Mouse (Mus musculus) hindbrain, embryonic 14.5 days (tissue): ENCODE data around the gene Kctd2. TPM values are rescaled to one million over a fixed set of nuclear protein-coding genes. Genes with fewer than 3 reads are reported as not detected.

Source experiments
- ATAC-seq: fragments of 200-750 bp; cut with Nextera tagmentation; 2 replicates; pipeline ENCODE4 v1.8.0; 2017; ENCODE audit warnings: moderate number of reproducible peaks, mild to moderate bottlenecking, moderate TSS enrichment, moderate library complexity; ENCODE audit not compliant: low FRiP score
- DNase-seq: peaks from one replicate; pipeline ENCODE4 v3.0.0-alpha.2; 2015; ENCODE audit warnings: low spot score
- H3K27ac ChIP-seq: fragments of 300-500 bp; sonication (generic); 2 replicates; pipeline ENCODE4 v1.5.1; 2014; ENCODE audit warnings: mild to moderate bottlenecking, moderate library complexity
- H3K27me3 ChIP-seq: fragments of 300-500 bp; sonication (generic); 2 replicates; pipeline ENCODE4 v1.6.1; 2014; ENCODE audit warnings: mild to moderate bottlenecking, low read length, mixed read lengths; ENCODE audit not compliant: control insufficient read depth, insufficient read depth
- H3K36me3 ChIP-seq: fragments of 300-500 bp; sonication (generic); replicated peaks from 2 replicates; pipeline ENCODE4 v1.6.1; 2014; ENCODE audit not compliant: control insufficient read depth, insufficient read depth
- H3K4me1 ChIP-seq: fragments of 300-500 bp; sonication (generic); replicated peaks from 2 replicates; pipeline ENCODE4 v1.6.1; 2014; ENCODE audit warnings: antibody characterized with exemption, low read length, mixed read lengths; ENCODE audit not compliant: control insufficient read depth, insufficient read depth
- H3K4me2 ChIP-seq: fragments of 300-500 bp; sonication (generic); replicated peaks from 2 replicates; pipeline ENCODE4 v1.6.1; 2014; ENCODE audit warnings: mild to moderate bottlenecking, moderate library complexity
- H3K4me3 ChIP-seq: fragments of 300-500 bp; sonication (generic); replicated peaks from 2 replicates; pipeline ENCODE4 v1.5.1; 2014; ENCODE audit warnings: mild to moderate bottlenecking, low read length
- H3K9ac ChIP-seq: fragments of 300-500 bp; sonication (generic); 2 replicates; pipeline ENCODE4 v1.6.1; 2014
- H3K9me3 ChIP-seq: fragments of 300-500 bp; sonication (generic); 2 replicates; pipeline ENCODE4 v1.6.1; 2016; ENCODE audit warnings: low read length; ENCODE audit not compliant: control insufficient read depth
- WGBS: fragments of 180-500 bp; shearing (Covaris S2); extraction: QIAGEN DNeasy Blood & Tissue Kit; methylation state at CpG from one replicate; pipeline ENCODE4 v1.1.7; 2014; 5-methylcytosine and 5-hydroxymethylcytosine counted together
- polyA plus RNA-seq: library from polyadenylated mRNA; unstranded; fragments of >200 nt; fragmentation: Nextera tagmentation; extraction: Ambion mirVana; gene quantifications from 2 replicates; pipeline ENCODE4 v1.2.1, GENCODE M21; 2014

The Kctd2 gene
- polyA plus RNA-seq, 1 experiment from 2014 or later = 32.3 TPM

- Histone ChIP-seq H3K27me3 (no peaks in the 10 kb centered on the region), H3K4me1 (peaks cover 34% of the 10 kb centered on the region), H3K4me3 (no peak overlapping the region), H3K4me2 (peak overlapping the region; percentile 19; the same call in 1 of the 2 replicates), H3K9ac (0 out of 2 replicates have a peak overlapping the region, but pooled peaks have one; percentile 2), H3K9me3 (no peaks in the 10 kb centered on the region), H3K36me3 (peaks cover 53% of the 10 kb centered on the region), H3K27ac (peak overlapping the region; percentile 80)
- 20% methylated on average over 7 of the region's 7 CpGs for WGBS
- ATAC-seq (no peak), DNase-seq (no peak)
Observed at GRCm38 (mm10) chr11:115409556-115409955, 10.4 kb upstream of the Kctd2 start.

GRCm38 (mm10) chr11:115420336-115421190 is 635 bp downstream of the Kctd2 start:
- Histone ChIP-seq H3K27me3 (no peaks in the 10 kb centered on the region), H3K4me3 (peak overlapping the region; percentile 91), H3K36me3 (peaks cover 54% of the 10 kb centered on the region), H3K9ac (peak overlapping the region; percentile 97), H3K27ac (peak overlapping the region; percentile 84), H3K4me1 (peaks cover 20% of the 10 kb centered on the region), H3K9me3 (no peaks in the 10 kb centered on the region), H3K4me2 (peak overlapping the region; percentile 84)
- WGBS = 3% methylated on average over 40 of the region's 45 CpGs
- DNase-seq = no peak
- peak; percentile 57 for ATAC-seq

GRCm38 (mm10) chr11:115421328-115421727 is 1.4 kb downstream of the Kctd2 start:
- H3K4me1 ChIP-seq = peaks cover 20% of the 10 kb centered on the region
- peaks cover 53% of the 10 kb centered on the region for H3K36me3 ChIP-seq
- H3K27me3 ChIP-seq = no peaks in the 10 kb centered on the region
- ATAC-seq = no peak
- 64% methylated on average over 1 of the region's 1 CpGs for WGBS
- H3K4me3 ChIP-seq = peak overlapping the region; percentile 91
- H3K9me3 ChIP-seq = no peaks in the 10 kb centered on the region
- peak overlapping the region; percentile 84 for H3K4me2 ChIP-seq
- peak overlapping the region; percentile 97 for H3K9ac ChIP-seq
- no peak for DNase-seq
- H3K27ac ChIP-seq = no peak overlapping the region

- WGBS = 94% methylated on average over 16 of the region's 16 CpGs
- H3K4me1 ChIP-seq = peaks cover 20% of the 10 kb centered on the region
- H3K4me2 ChIP-seq = no peak overlapping the region
- H3K27me3 ChIP-seq = no peaks in the 10 kb centered on the region
- ATAC-seq (no peak), DNase-seq (no peak)
- no peak overlapping the region for H3K9ac ChIP-seq
- peaks cover 54% of the 10 kb centered on the region for H3K36me3 ChIP-seq
- no peak overlapping the region for H3K4me3 ChIP-seq
- H3K27ac ChIP-seq = no peak overlapping the region
- no peaks in the 10 kb centered on the region for H3K9me3 ChIP-seq
Observed at GRCm38 (mm10) chr11:115421972-115422371, 2.0 kb downstream of the Kctd2 start.

GRCm38 (mm10) chr11:115423091-115423490 is 3.2 kb downstream of the Kctd2 start:
- peaks cover 51% of the 10 kb centered on the region for H3K36me3 ChIP-seq
- no peak overlapping the region for H3K9ac ChIP-seq
- H3K4me2 ChIP-seq = no peak overlapping the region
- no peak overlapping the region for H3K27ac ChIP-seq
- H3K4me3 ChIP-seq = no peak overlapping the region
- H3K4me1 ChIP-seq = peaks cover 20% of the 10 kb centered on the region
- 88% methylated on average over 3 of the region's 3 CpGs for WGBS
- ATAC-seq (no peak), DNase-seq (no peak)
- H3K27me3 ChIP-seq = no peaks in the 10 kb centered on the region
- no peaks in the 10 kb centered on the region for H3K9me3 ChIP-seq

- Histone ChIP-seq H3K4me2 (no peak overlapping the region), H3K9ac (no peak overlapping the region)
- 88% methylated on average over 7 of the region's 7 CpGs for WGBS
Observed at GRCm38 (mm10) chr11:115424666-115425065, 4.7 kb downstream of the Kctd2 start.

GRCm38 (mm10) chr11:115425671-115426070 is 5.7 kb downstream of the Kctd2 start:
- H3K9ac ChIP-seq = no peak overlapping the region
- no peak overlapping the region for H3K4me2 ChIP-seq
- H3K9me3 ChIP-seq = no peaks in the 10 kb centered on the region
- H3K36me3 ChIP-seq = peaks cover 66% of the 10 kb centered on the region
- peaks cover 9% of the 10 kb centered on the region for H3K4me1 ChIP-seq
- DNase-seq (no peak), ATAC-seq (no peak)
- WGBS = 91% methylated on average over 6 of the region's 6 CpGs
- H3K27me3 ChIP-seq = no peaks in the 10 kb centered on the region
- H3K27ac ChIP-seq = no peak overlapping the region
- no peak overlapping the region for H3K4me3 ChIP-seq

More at GRCm38 (mm10) chr11:115424666-115425065, 4.7 kb downstream of the Kctd2 start:
- ATAC-seq = no peak
- peaks cover 9% of the 10 kb centered on the region for H3K4me1 ChIP-seq
- no peaks in the 10 kb centered on the region for H3K27me3 ChIP-seq
- DNase-seq = no peak
- no peak overlapping the region for H3K4me3 ChIP-seq
- H3K36me3 ChIP-seq = peaks cover 56% of the 10 kb centered on the region
- H3K9me3 ChIP-seq = no peaks in the 10 kb centered on the region
- no peak overlapping the region for H3K27ac ChIP-seq

GRCm38 (mm10) chr11:115427482-115428331 is 7.8 kb downstream of the Kctd2 start:
- DNase-seq (peak; percentile 86), ATAC-seq (peak; percentile 75)
- 0 out of 2 replicates have a peak overlapping the region, but pooled peaks have one; percentile 2 for H3K4me3 ChIP-seq
- peak overlapping the region; percentile 35; the same call in 1 of the 2 replicates for H3K9ac ChIP-seq
- peak overlapping the region; percentile 52 for H3K27ac ChIP-seq
- peaks cover 78% of the 10 kb centered on the region for H3K36me3 ChIP-seq
- no peaks in the 10 kb centered on the region for H3K9me3 ChIP-seq
- 36% methylated on average over 20 of the region's 20 CpGs for WGBS
- H3K4me1 ChIP-seq = no peaks in the 10 kb centered on the region
- H3K27me3 ChIP-seq = no peaks in the 10 kb centered on the region
- H3K4me2 ChIP-seq = peak overlapping the region; percentile 26

GRCm38 (mm10) chr11:115429307-115429706 is 9.4 kb downstream of the Kctd2 start:
- H3K9ac ChIP-seq = no peak overlapping the region

More at GRCm38 (mm10) chr11:115429307-115429706, 9.4 kb downstream of the Kctd2 start:
- H3K27me3 ChIP-seq = no peaks in the 10 kb centered on the region
- peaks cover 76% of the 10 kb centered on the region for H3K36me3 ChIP-seq
- WGBS = 90% methylated on average over 7 of the region's 7 CpGs
- H3K4me3 ChIP-seq = no peak overlapping the region
- no peak overlapping the region for H3K4me2 ChIP-seq
- no peak overlapping the region for H3K27ac ChIP-seq
- H3K9me3 ChIP-seq = no peaks in the 10 kb centered on the region
- no peaks in the 10 kb centered on the region for H3K4me1 ChIP-seq
- DNase-seq = no peak
- no peak for ATAC-seq
